Mouse (Mus musculus) adrenal gland, adult 18-20 months (tissue): ENCODE results near the gene Ror1. TPM values are rescaled to one million over a fixed set of nuclear protein-coding genes. Genes with fewer than 3 reads are reported as not detected.

ENCODE experiments used
- DNase-seq, 2 experiments: peaks; one replicate each; pipeline ENCODE4 v3.0.0; 2021 to 2022; ENCODE audit warnings: low spot score in 2 of 2
- long read RNA-seq, 2 experiments: library from polyadenylated mRNA; stranded (forward); transcript quantifications; one replicate each; pipeline ENCODE4 v2.0.0; 2021
- total RNA-seq, 2 experiments: library from RNA; stranded (reverse); gene quantifications; 1 replicate in 1 of 2; 2 replicates in 1 of 2; pipeline ENCODE4 v1.2.3; 2021

Ror1 gene
- 1 to 10 TPM; 2.0 to 3.4 TPM for total RNA-seq
- long read RNA-seq, experiment 1, partial matches to known transcripts, result 0 of 1 reads
- long read RNA-seq, experiment 1, other reads (novel, unspliced or antisense), result 1 of 1 reads
- long read RNA-seq, experiment 2, partial matches to known transcripts, result 1 of 2 reads
- long read RNA-seq, experiment 2, other reads (novel, unspliced or antisense), result 1 of 2 reads

- peak; percentile 86 to 88 for DNase-seq
Observed at GRCm38 (mm10) chr4:100095685-100096595, at the start of gene Ror1. Gene Ror1, plus strand, starts transcription at chr4:100095791.

- DNase-seq, result no peak
Observed at GRCm38 (mm10) chr4:100047066-100047465, 48.5 kb upstream of the Ror1 start.

- DNase-seq, result no peak
Observed at GRCm38 (mm10) chr4:100048351-100048950, 47.1 kb upstream of the Ror1 start.

GRCm38 (mm10) chr4:100051767-100052166 is 43.8 kb upstream of the Ror1 start:
- DNase-seq, result no peak

GRCm38 (mm10) chr4:100052258-100052657 is 43.3 kb upstream of the Ror1 start:
- no peak for DNase-seq

GRCm38 (mm10) chr4:100056046-100056445 is 39.5 kb upstream of the Ror1 start:
- DNase-seq, result no peak

GRCm38 (mm10) chr4:100056446-100056845 is 39.1 kb upstream of the Ror1 start:
- DNase-seq, result no peak

GRCm38 (mm10) chr4:100057381-100057780 is 38.2 kb upstream of the Ror1 start:
- no peak for DNase-seq

- DNase-seq, result no peak
Observed at GRCm38 (mm10) chr4:100058631-100059030, 37.0 kb upstream of the Ror1 start.

GRCm38 (mm10) chr4:100059811-100060210 is 35.8 kb upstream of the Ror1 start:
- no peak for DNase-seq

- no peak for DNase-seq
Observed at GRCm38 (mm10) chr4:100061396-100062066, 34.1 kb upstream of the Ror1 start.

GRCm38 (mm10) chr4:100065686-100066085 is 29.9 kb upstream of the Ror1 start:
- DNase-seq, result no peak

- DNase-seq, result no peak
Observed at GRCm38 (mm10) chr4:100070101-100070500, 25.5 kb upstream of the Ror1 start.

- DNase-seq, result no peak
Observed at GRCm38 (mm10) chr4:100096596-100097181, 1.1 kb downstream of the Ror1 start.

- no peak for DNase-seq
Observed at GRCm38 (mm10) chr4:100097364-100097979, 1.9 kb downstream of the Ror1 start.

- DNase-seq, result no peak
Observed at GRCm38 (mm10) chr4:100101066-100101820, 5.7 kb downstream of the Ror1 start.

- no peak for DNase-seq
Observed at GRCm38 (mm10) chr4:100101844-100102243, 6.3 kb downstream of the Ror1 start.

GRCm38 (mm10) chr4:100104241-100104640 is 8.7 kb downstream of the Ror1 start:
- DNase-seq, result no peak

- no peak for DNase-seq
Observed at GRCm38 (mm10) chr4:100107593-100107992, 12.0 kb downstream of the Ror1 start.

GRCm38 (mm10) chr4:100108551-100108950 is 13.0 kb downstream of the Ror1 start:
- DNase-seq, result no peak
